Mouse (Mus musculus) MEL (cell line): ENCODE measurements around the gene 2810459M11Rik. TPM values are rescaled to one million over a fixed set of nuclear protein-coding genes. Genes with fewer than 3 reads are reported as not detected.
A peak's percentile ranks its signal among the peaks of the same experiment; 100 is the strongest.

Experiments
- DNase-seq: peaks from one replicate; pipeline ENCODE4 v3.0.0; 2011; ENCODE audit warnings: low read depth, low spot score
- H3K27ac ChIP-seq: 2 replicates; pipeline ENCODE4 v1.5.1; 2012; ENCODE audit warnings: low read depth, mild to moderate bottlenecking, control low read depth, low read length, moderate library complexity; ENCODE audit not compliant: control insufficient read depth
- H3K27me3 ChIP-seq, 2 experiments: fragments of 150-350 bp in 1 of 2; sonication (generic) in 1 of 2; 2 replicates each; pipeline ENCODE4 v1.6.1; 2012; ENCODE audit warnings: low read length in 2 of 2, mild to moderate bottlenecking in 2 of 2, improper control_type of control experiment in 1 of 2, moderate library complexity in 1 of 2; ENCODE audit not compliant: insufficient read depth in 2 of 2, control insufficient read depth in 1 of 2
- H3K36me3 ChIP-seq, 2 experiments: 2 replicates each; pipeline ENCODE4 v1.6.1; 2012 to 2014; ENCODE audit warnings: low read length in 2 of 2, improper control_type of control experiment in 1 of 2, inconsistent platforms in 1 of 2, mild to moderate bottlenecking in 1 of 2; ENCODE audit not compliant: insufficient read depth in 2 of 2, control insufficient read depth in 1 of 2
- H3K4me1 ChIP-seq, 2 experiments: fragments of 150-350 bp in 1 of 2; sonication (generic) in 1 of 2; 2 replicates each; pipeline ENCODE4 v1.6.1; 2012; ENCODE audit warnings: low read length in 2 of 2, improper control_type of control experiment in 1 of 2, mild to moderate bottlenecking in 1 of 2; ENCODE audit not compliant: insufficient read depth in 2 of 2, control insufficient read depth in 1 of 2
- H3K4me3 ChIP-seq, 2 experiments: fragments of 150-350 bp in 1 of 2; sonication (generic) in 1 of 2; 2 replicates each; pipeline ENCODE4 v1.5.1; 2012; ENCODE audit warnings: low read depth in 2 of 2, low read length in 2 of 2, mild to moderate bottlenecking in 2 of 2, moderate library complexity in 2 of 2, control low read depth in 1 of 2, improper control_type of control experiment in 1 of 2; ENCODE audit not compliant: control insufficient read depth in 1 of 2, insufficient read depth in 1 of 2
- H3K79me2 ChIP-seq: 2 replicates; pipeline ENCODE4 v1.6.1; 2012; ENCODE audit warnings: mild to moderate bottlenecking, low read length, moderate library complexity; ENCODE audit not compliant: control insufficient read depth, poor library complexity, insufficient read depth
- H3K9ac ChIP-seq: 2 replicates; pipeline ENCODE4 v1.6.1; 2012; ENCODE audit warnings: low read depth, mild to moderate bottlenecking, control low read depth, low read length, moderate library complexity; ENCODE audit not compliant: control insufficient read depth, poor library complexity, severe bottlenecking
- H3K9me3 ChIP-seq: fragments of 150-350 bp; sonication (generic); replicated peaks from 2 replicates; pipeline ENCODE4 v1.6.1; 2012; ENCODE audit warnings: mild to moderate bottlenecking, low read length, improper control_type of control experiment, moderate library complexity; ENCODE audit not compliant: insufficient read depth
- BHLHE40 ChIP-seq: IDR thresholded peaks from 2 replicates; pipeline ENCODE4 v1.6.1; 2012; ENCODE audit warnings: low read depth, mild to moderate bottlenecking, inconsistent platforms, low read length, improper control_type of control experiment, borderline replicate concordance
- CHD1 ChIP-seq: IDR thresholded peaks from 2 replicates; pipeline ENCODE4 v1.6.1; 2012; ENCODE audit warnings: low read depth, mild to moderate bottlenecking, inconsistent platforms, low read length, improper control_type of control experiment
- CHD2 ChIP-seq: IDR thresholded peaks from 2 replicates; pipeline ENCODE4 v1.6.1; 2011; ENCODE audit warnings: low read length, improper control_type of control experiment
- CTCF ChIP-seq, 3 experiments: IDR thresholded peaks in 2 of 3; conservative IDR thresholded peaks in 1 of 3; 2 replicates each; pipeline ENCODE4 v1.5.1; 2011 to 2012; ENCODE audit warnings: low read length in 3 of 3, low read depth in 2 of 3, mild to moderate bottlenecking in 2 of 3, improper control_type of control experiment in 1 of 3, inconsistent platforms in 1 of 3, mixed read lengths in 1 of 3, moderate library complexity in 1 of 3; ENCODE audit not compliant: control insufficient read depth in 1 of 3, insufficient read depth in 1 of 3, poor library complexity in 1 of 3, severe bottlenecking in 1 of 3
- E2F4 ChIP-seq: IDR thresholded peaks from 2 replicates; pipeline ENCODE4 v1.6.1; 2011; ENCODE audit warnings: low read depth, low read length, improper control_type of control experiment, borderline replicate concordance
- ELF1 ChIP-seq: IDR thresholded peaks from 2 replicates; pipeline ENCODE4 v1.6.1; 2014; ENCODE audit warnings: low read depth, mild to moderate bottlenecking, inconsistent platforms, low read length, improper control_type of control experiment, moderate library complexity
- EP300 ChIP-seq, 2 experiments: IDR thresholded peaks; 2 replicates each; pipeline ENCODE4 v1.6.1; 2011; ENCODE audit warnings: improper control_type of control experiment in 2 of 2, low read length in 2 of 2, low read depth in 1 of 2, mild to moderate bottlenecking in 1 of 2
- GABPA ChIP-seq: IDR thresholded peaks from 2 replicates; pipeline ENCODE4 v1.6.1; 2012; ENCODE audit warnings: low read depth, mild to moderate bottlenecking, inconsistent platforms, low read length, improper control_type of control experiment, moderate library complexity
- GATA1 ChIP-seq: IDR thresholded peaks from 2 replicates; pipeline ENCODE4 v1.6.1; 2011; ENCODE audit warnings: low read depth, low read length, improper control_type of control experiment
- HCFC1 ChIP-seq: IDR thresholded peaks from 2 replicates; pipeline ENCODE4 v1.6.1; 2012; ENCODE audit warnings: low read depth, mild to moderate bottlenecking, inconsistent platforms, low read length, improper control_type of control experiment, moderate library complexity
- KAT2A ChIP-seq: conservative IDR thresholded peaks from 2 replicates; pipeline ENCODE4 v1.6.1; 2012; ENCODE audit warnings: low read depth, low read length, improper control_type of control experiment, inconsistent platforms
- MAFK ChIP-seq: IDR thresholded peaks from 2 replicates; pipeline ENCODE4 v1.6.1; 2011; ENCODE audit warnings: low read depth, mild to moderate bottlenecking, low read length, improper control_type of control experiment, borderline replicate concordance
- MAX ChIP-seq: IDR thresholded peaks from 2 replicates; pipeline ENCODE4 v1.6.1; 2011; ENCODE audit warnings: low read length, improper control_type of control experiment
- MAZ ChIP-seq: IDR thresholded peaks from 2 replicates; pipeline ENCODE4 v1.6.1; 2012; ENCODE audit warnings: low read depth, mild to moderate bottlenecking, inconsistent platforms, low read length, improper control_type of control experiment
- MEF2A ChIP-seq: IDR thresholded peaks from 2 replicates; pipeline ENCODE4 v1.6.1; 2014; ENCODE audit warnings: low read depth, mild to moderate bottlenecking, inconsistent platforms, low read length, improper control_type of control experiment; ENCODE audit not compliant: poor library complexity, insufficient replicate concordance, severe bottlenecking; ENCODE audit errors: extremely low read depth
- MXI1 ChIP-seq: IDR thresholded peaks from 2 replicates; pipeline ENCODE4 v1.6.1; 2011; ENCODE audit warnings: mild to moderate bottlenecking, low read depth, low read length, improper control_type of control experiment
- MYB ChIP-seq: IDR thresholded peaks from 2 replicates; pipeline ENCODE4 v1.6.1; 2011; ENCODE audit warnings: mild to moderate bottlenecking, low read depth, low read length, improper control_type of control experiment
- MYC ChIP-seq: IDR thresholded peaks from 2 replicates; pipeline ENCODE4 v1.6.1; 2011; ENCODE audit warnings: low read depth, mild to moderate bottlenecking, low read length, improper control_type of control experiment, moderate library complexity
- NELFE ChIP-seq: IDR thresholded peaks from 2 replicates; pipeline ENCODE4 v1.6.1; 2011; ENCODE audit warnings: low read depth, low read length, improper control_type of control experiment
- NRF1 ChIP-seq: IDR thresholded peaks from 2 replicates; pipeline ENCODE4 v1.6.1; 2014; ENCODE audit warnings: low read depth, mild to moderate bottlenecking, inconsistent platforms, low read length, improper control_type of control experiment, moderate library complexity; ENCODE audit not compliant: poor library complexity, insufficient read depth, severe bottlenecking
- POLR2A ChIP-seq, 2 experiments: IDR thresholded peaks; 2 replicates each; pipeline ENCODE4 v1.6.1; 2011 to 2012; ENCODE audit warnings: low read length in 2 of 2, mild to moderate bottlenecking in 2 of 2, control low read depth in 1 of 2, improper control_type of control experiment in 1 of 2, low read depth in 1 of 2, moderate library complexity in 1 of 2; ENCODE audit not compliant: control insufficient read depth in 1 of 2, insufficient read depth in 1 of 2, poor library complexity in 1 of 2
- POLR2AphosphoS2 ChIP-seq: IDR thresholded peaks from 2 replicates; pipeline ENCODE4 v1.6.1; 2011; ENCODE audit warnings: low read length, improper control_type of control experiment
- POLR2AphosphoS5 ChIP-seq: IDR thresholded peaks from 2 replicates; pipeline ENCODE4 v1.6.1; 2012; ENCODE audit warnings: low read depth, borderline replicate concordance, mild to moderate bottlenecking, inconsistent platforms, low read length, moderate library complexity, mixed read lengths
- RAD21 ChIP-seq: IDR thresholded peaks from 2 replicates; pipeline ENCODE4 v1.6.1; 2011; ENCODE audit warnings: mild to moderate bottlenecking, low read depth, low read length, improper control_type of control experiment
- RCOR1 ChIP-seq: IDR thresholded peaks from 2 replicates; pipeline ENCODE4 v1.6.1; 2012; ENCODE audit warnings: low read depth, mild to moderate bottlenecking, inconsistent platforms, low read length, improper control_type of control experiment
- SIN3A ChIP-seq: IDR thresholded peaks from 2 replicates; pipeline ENCODE4 v1.6.1; 2012; ENCODE audit warnings: low read length, improper control_type of control experiment, inconsistent platforms
- SMC3 ChIP-seq: IDR thresholded peaks from 2 replicates; pipeline ENCODE4 v1.6.1; 2011; ENCODE audit warnings: low read depth, low read length, improper control_type of control experiment
- TBP ChIP-seq: IDR thresholded peaks from 2 replicates; pipeline ENCODE4 v1.8.0; 2011; ENCODE audit warnings: low read depth, low read length, improper control_type of control experiment
- TCF12 ChIP-seq: IDR thresholded peaks from 2 replicates; pipeline ENCODE4 v1.6.1; 2014; ENCODE audit warnings: low read depth, mild to moderate bottlenecking, inconsistent platforms, low read length, improper control_type of control experiment, moderate library complexity
- UBTF ChIP-seq: IDR thresholded peaks from 2 replicates; pipeline ENCODE4 v1.6.1; 2012; ENCODE audit warnings: low read depth, mild to moderate bottlenecking, inconsistent platforms, low read length, improper control_type of control experiment, moderate library complexity, borderline replicate concordance; ENCODE audit not compliant: insufficient read depth
- USF1 ChIP-seq: IDR thresholded peaks from 2 replicates; pipeline ENCODE4 v1.6.1; 2014; ENCODE audit warnings: low read depth, mild to moderate bottlenecking, inconsistent platforms, low read length, improper control_type of control experiment, moderate library complexity
- ZC3H11A ChIP-seq: IDR thresholded peaks from 2 replicates; pipeline ENCODE4 v1.6.1; 2012; ENCODE audit warnings: low read depth, mild to moderate bottlenecking, inconsistent platforms, low read length, improper control_type of control experiment
- ZKSCAN1 ChIP-seq: IDR thresholded peaks from 2 replicates; pipeline ENCODE4 v1.6.1; 2012; ENCODE audit warnings: low read depth, mild to moderate bottlenecking, inconsistent platforms, low read length, improper control_type of control experiment, moderate library complexity
- ZMIZ1 ChIP-seq: IDR thresholded peaks from 2 replicates; pipeline ENCODE4 v1.6.1; 2012; ENCODE audit warnings: low read depth, mild to moderate bottlenecking, inconsistent platforms, low read length, improper control_type of control experiment, moderate library complexity
- ZNF384 ChIP-seq: IDR thresholded peaks from 2 replicates; pipeline ENCODE4 v1.6.1; 2012; ENCODE audit warnings: low read depth, mild to moderate bottlenecking, inconsistent platforms, low read length, improper control_type of control experiment
- polyA plus RNA-seq, 2 experiments: library from polyadenylated mRNA; stranded (reverse) in 1 of 2; unstranded in 1 of 2; fragments of >175 nt in 1 of 2; fragments of >200 nt in 1 of 2; gene quantifications; 2 replicates each; pipeline versions ENCODE4 v1.2.1 to v1.2.4; 2012; ENCODE audit warnings: low replicate concordance in 2 of 2, low read depth in 1 of 2; ENCODE audit not compliant: insufficient read length in 2 of 2, insufficient read depth in 1 of 2, missing spikeins in 1 of 2
- total RNA-seq: library from RNA; depleted of rRNA; stranded (reverse); fragments of 300-350 nt; gene quantifications from 2 replicates; pipeline ENCODE4 v1.2.3, GENCODE M21; 2012

2810459M11Rik gene
- total and polyA plus RNA-seq, 3 experiments, result not detected

DNA sequence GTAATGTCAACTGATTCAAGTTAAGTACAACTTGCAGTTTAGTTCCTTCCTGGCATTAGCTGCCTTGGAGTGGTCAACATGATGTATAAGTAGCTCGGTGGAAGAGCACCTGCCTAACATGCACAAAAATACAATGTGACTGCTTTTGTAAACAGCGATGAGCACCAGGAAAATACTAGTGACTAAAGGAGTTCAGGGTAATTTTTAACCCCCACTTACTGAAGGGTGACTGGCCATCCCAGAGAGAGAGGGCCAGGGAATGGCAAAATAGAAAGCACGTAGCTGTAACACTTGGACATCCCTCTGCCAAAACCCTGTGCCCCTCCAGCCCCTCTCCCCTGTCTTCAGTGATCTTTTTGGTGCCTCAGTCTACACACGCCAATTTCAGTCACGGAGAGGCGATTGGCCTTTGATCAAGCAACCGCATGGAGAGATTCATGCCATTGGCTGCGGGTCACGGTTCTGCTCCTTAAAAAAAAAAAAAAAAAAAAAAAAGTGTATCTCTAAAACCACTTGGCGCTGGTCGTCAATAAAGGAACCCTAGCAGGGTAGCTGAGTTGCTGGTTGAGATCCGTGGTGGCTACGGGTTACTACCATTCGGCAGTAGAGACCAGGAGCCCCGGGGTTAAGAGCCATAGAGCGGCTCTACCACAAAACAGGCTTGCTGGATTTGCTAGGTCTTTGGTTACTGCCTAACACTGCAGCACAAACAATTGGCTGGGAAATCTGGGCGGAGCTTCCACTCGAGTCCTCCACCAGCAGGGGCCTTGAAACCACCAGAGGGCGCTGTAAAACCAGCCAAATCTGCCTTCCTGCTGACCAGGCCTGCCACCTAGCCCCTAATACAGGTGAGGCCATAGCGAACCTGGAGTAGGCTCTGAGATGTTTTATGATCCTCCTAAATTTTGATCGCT is 13.4 kb downstream of the 2810459M11Rik start:
- DNase-seq, result peak; percentile 96
- H3K9me3 ChIP-seq, result no peaks in the 10 kb centered on the region
- H3K79me2 ChIP-seq, result no peaks in the 10 kb centered on the region; the same call in 1 of the 2 replicates
- peaks cover 2 to 15% of the 10 kb centered on the region in 2 experiments; a peak in 3 of 4 replicates for H3K4me1 ChIP-seq
- H3K4me3 ChIP-seq, result peak overlapping the region; percentile 72 to 77
- peaks cover 5 to 6% of the 10 kb centered on the region in 2 experiments for H3K27me3 ChIP-seq
- H3K36me3 ChIP-seq, result peaks cover 0 to 8% of the 10 kb centered on the region in 2 experiments; a peak in 2 of 4 replicates
- peak overlapping the region; percentile 74 for H3K9ac ChIP-seq
- peak overlapping the region; percentile 35 for H3K27ac ChIP-seq
- TF ChIP-seq USF1, result no peak
- no peak for TF ChIP-seq UBTF
- TF ChIP-seq BHLHE40, result 0 out of 2 replicates have a peak, but pooled peaks have one; percentile 17
- TF ChIP-seq TBP, result peak; percentile 53; the same call in 1 of the 2 replicates
- TF ChIP-seq ELF1, result no peak
- TF ChIP-seq GATA1, result no peak
- peak in 1 of 2 experiments; percentile 74; a peak in 2 of 4 replicates for TF ChIP-seq POLR2A (IDR thresholded peaks at IDR 0.05; ENCODE audit: control insufficient read depth in 1 of 2, insufficient read depth in 1 of 2, low read depth in 1 of 2, low read length in 2 of 2, poor library complexity in 1 of 2)
- no peak for TF ChIP-seq CHD1
- TF ChIP-seq RAD21, result peak; percentile 49
- TF ChIP-seq NRF1, result no peak
- TF ChIP-seq MYC, result no peak
- no peak for TF ChIP-seq POLR2AphosphoS2
- TF ChIP-seq NELFE, result peak; percentile 43
- peak; percentile 59 for TF ChIP-seq SMC3
- no peak for TF ChIP-seq RCOR1
- TF ChIP-seq ZC3H11A, result 0 out of 2 replicates have a peak, but pooled peaks have one; percentile 30
- TF ChIP-seq E2F4, result no peak
- TF ChIP-seq POLR2AphosphoS5, result no peak
- TF ChIP-seq MAFK, result 0 out of 2 replicates have a peak, but pooled peaks have one; percentile 11
- peak; percentile 92 for TF ChIP-seq ZNF384
- TF ChIP-seq ZKSCAN1, result peak; percentile 57; the same call in 1 of the 2 replicates
- TF ChIP-seq EP300 (IDR thresholded peaks at IDR 0.05; ENCODE audit: low read depth in 1 of 2, low read length in 2 of 2), result no peak
- no peak for TF ChIP-seq GABPA
- no peak; the same call in 1 of the 2 replicates for TF ChIP-seq HCFC1
- no peak for TF ChIP-seq KAT2A
- no peak for TF ChIP-seq ZMIZ1
- no peak for TF ChIP-seq MYB
- TF ChIP-seq CHD2, result no peak
- TF ChIP-seq SIN3A, result peak; percentile 64
- no peak; the same call in 1 of the 2 replicates for TF ChIP-seq TCF12
- TF ChIP-seq MAZ, result no peak
- TF ChIP-seq MEF2A, result no peak
- no peak for TF ChIP-seq MAX
- TF ChIP-seq CTCF (IDR thresholded peaks at IDR 0.05 in 2 of 3, conservative IDR thresholded peaks at IDR 0.05 in 1 of 3; ENCODE audit: control insufficient read depth in 1 of 3, insufficient read depth in 1 of 3, low read depth in 2 of 3, low read length in 3 of 3, poor library complexity in 1 of 3, severe bottlenecking in 1 of 3), result peak; percentile 86 to 94 (median 94)
- peak; percentile 21; the same call in 1 of the 2 replicates for TF ChIP-seq MXI1
